Mouse (Mus musculus): Measurements from ENCODE around the gene Olfr1314.

DNA sequence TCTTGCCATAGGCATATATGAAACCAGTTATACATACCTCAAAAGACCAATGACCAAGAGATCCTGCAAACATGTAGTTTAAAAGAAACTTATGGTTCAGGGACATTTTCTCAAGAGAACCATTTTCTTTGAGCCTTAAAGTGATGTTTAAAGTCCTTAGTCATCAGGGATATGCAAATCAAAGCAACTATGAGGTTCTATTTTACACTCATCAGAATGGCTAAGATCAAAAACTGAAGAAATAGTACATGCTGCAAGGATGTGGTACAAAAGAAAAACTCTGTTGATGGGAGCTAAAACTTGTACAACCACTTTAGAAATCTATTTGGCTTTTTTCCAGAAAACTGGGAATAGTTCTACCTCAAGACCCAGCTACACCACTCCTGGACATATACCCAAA lies 18.8 kb downstream of the Olfr1314 start, which contains the start of gene Olfr1313:
- no peak for TF ChIP-seq POLR2A (IDR thresholded peaks at IDR 0.05; ENCODE audit: borderline replicate concordance, extremely low read depth, insufficient read depth, insufficient read length, poor library complexity, severe bottlenecking)
- TF ChIP-seq CTCF (IDR thresholded peaks at IDR 0.05; ENCODE audit: borderline replicate concordance, extremely low read depth, insufficient read depth, insufficient read length), result no peak

Data from brain, embryonic 14.5 days (tissue).